Mouse (Mus musculus) MEL (cell line): ENCODE results near the gene Spag9. TPM values are rescaled to one million over a fixed set of nuclear protein-coding genes. Genes with fewer than 3 reads are reported as not detected.

Experiments
- DNase-seq: peaks from one replicate; pipeline ENCODE4 v3.0.0; 2011; ENCODE audit warnings: low read depth, low spot score
- H3K27ac ChIP-seq: 2 replicates; pipeline ENCODE4 v1.5.1; 2012; ENCODE audit warnings: low read depth, mild to moderate bottlenecking, control low read depth, low read length, moderate library complexity; ENCODE audit not compliant: control insufficient read depth
- H3K27me3 ChIP-seq, 2 experiments: fragments of 150-350 bp in 1 of 2; sonication (generic) in 1 of 2; 2 replicates each; pipeline ENCODE4 v1.6.1; 2012; ENCODE audit warnings: low read length in 2 of 2, mild to moderate bottlenecking in 2 of 2, improper control_type of control experiment in 1 of 2, moderate library complexity in 1 of 2; ENCODE audit not compliant: insufficient read depth in 2 of 2, control insufficient read depth in 1 of 2
- H3K36me3 ChIP-seq, 2 experiments: 2 replicates each; pipeline ENCODE4 v1.6.1; 2012 to 2014; ENCODE audit warnings: low read length in 2 of 2, improper control_type of control experiment in 1 of 2, inconsistent platforms in 1 of 2, mild to moderate bottlenecking in 1 of 2; ENCODE audit not compliant: insufficient read depth in 2 of 2, control insufficient read depth in 1 of 2
- H3K4me1 ChIP-seq, 2 experiments: fragments of 150-350 bp in 1 of 2; sonication (generic) in 1 of 2; 2 replicates each; pipeline ENCODE4 v1.6.1; 2012; ENCODE audit warnings: low read length in 2 of 2, improper control_type of control experiment in 1 of 2, mild to moderate bottlenecking in 1 of 2; ENCODE audit not compliant: insufficient read depth in 2 of 2, control insufficient read depth in 1 of 2
- H3K4me3 ChIP-seq, 2 experiments: fragments of 150-350 bp in 1 of 2; sonication (generic) in 1 of 2; 2 replicates each; pipeline ENCODE4 v1.5.1; 2012; ENCODE audit warnings: low read depth in 2 of 2, low read length in 2 of 2, mild to moderate bottlenecking in 2 of 2, moderate library complexity in 2 of 2, control low read depth in 1 of 2, improper control_type of control experiment in 1 of 2; ENCODE audit not compliant: control insufficient read depth in 1 of 2, insufficient read depth in 1 of 2
- H3K79me2 ChIP-seq: 2 replicates; pipeline ENCODE4 v1.6.1; 2012; ENCODE audit warnings: mild to moderate bottlenecking, low read length, moderate library complexity; ENCODE audit not compliant: control insufficient read depth, poor library complexity, insufficient read depth
- H3K9ac ChIP-seq: 2 replicates; pipeline ENCODE4 v1.6.1; 2012; ENCODE audit warnings: low read depth, mild to moderate bottlenecking, control low read depth, low read length, moderate library complexity; ENCODE audit not compliant: control insufficient read depth, poor library complexity, severe bottlenecking
- H3K9me3 ChIP-seq: fragments of 150-350 bp; sonication (generic); replicated peaks from 2 replicates; pipeline ENCODE4 v1.6.1; 2012; ENCODE audit warnings: mild to moderate bottlenecking, low read length, improper control_type of control experiment, moderate library complexity; ENCODE audit not compliant: insufficient read depth
- BHLHE40 ChIP-seq: IDR thresholded peaks from 2 replicates; pipeline ENCODE4 v1.6.1; 2012; ENCODE audit warnings: low read depth, mild to moderate bottlenecking, inconsistent platforms, low read length, improper control_type of control experiment, borderline replicate concordance
- CHD1 ChIP-seq: IDR thresholded peaks from 2 replicates; pipeline ENCODE4 v1.6.1; 2012; ENCODE audit warnings: low read depth, mild to moderate bottlenecking, inconsistent platforms, low read length, improper control_type of control experiment
- CHD2 ChIP-seq: IDR thresholded peaks from 2 replicates; pipeline ENCODE4 v1.6.1; 2011; ENCODE audit warnings: low read length, improper control_type of control experiment
- ELF1 ChIP-seq: IDR thresholded peaks from 2 replicates; pipeline ENCODE4 v1.6.1; 2014; ENCODE audit warnings: low read depth, mild to moderate bottlenecking, inconsistent platforms, low read length, improper control_type of control experiment, moderate library complexity
- GABPA ChIP-seq: IDR thresholded peaks from 2 replicates; pipeline ENCODE4 v1.6.1; 2012; ENCODE audit warnings: low read depth, mild to moderate bottlenecking, inconsistent platforms, low read length, improper control_type of control experiment, moderate library complexity
- GATA1 ChIP-seq: IDR thresholded peaks from 2 replicates; pipeline ENCODE4 v1.6.1; 2011; ENCODE audit warnings: low read depth, low read length, improper control_type of control experiment
- HCFC1 ChIP-seq: IDR thresholded peaks from 2 replicates; pipeline ENCODE4 v1.6.1; 2012; ENCODE audit warnings: low read depth, mild to moderate bottlenecking, inconsistent platforms, low read length, improper control_type of control experiment, moderate library complexity
- JUND ChIP-seq: IDR thresholded peaks from 2 replicates; pipeline ENCODE4 v1.6.1; 2011; ENCODE audit warnings: low read depth, mild to moderate bottlenecking, improper control_type of control experiment, low read length
- KAT2A ChIP-seq: conservative IDR thresholded peaks from 2 replicates; pipeline ENCODE4 v1.6.1; 2012; ENCODE audit warnings: low read depth, low read length, improper control_type of control experiment, inconsistent platforms
- MAFK ChIP-seq: IDR thresholded peaks from 2 replicates; pipeline ENCODE4 v1.6.1; 2011; ENCODE audit warnings: low read depth, mild to moderate bottlenecking, low read length, improper control_type of control experiment, borderline replicate concordance
- MAZ ChIP-seq: IDR thresholded peaks from 2 replicates; pipeline ENCODE4 v1.6.1; 2012; ENCODE audit warnings: low read depth, mild to moderate bottlenecking, inconsistent platforms, low read length, improper control_type of control experiment
- MEF2A ChIP-seq: IDR thresholded peaks from 2 replicates; pipeline ENCODE4 v1.6.1; 2014; ENCODE audit warnings: low read depth, mild to moderate bottlenecking, inconsistent platforms, low read length, improper control_type of control experiment; ENCODE audit not compliant: poor library complexity, insufficient replicate concordance, severe bottlenecking; ENCODE audit errors: extremely low read depth
- NELFE ChIP-seq: IDR thresholded peaks from 2 replicates; pipeline ENCODE4 v1.6.1; 2011; ENCODE audit warnings: low read depth, low read length, improper control_type of control experiment
- POLR2AphosphoS2 ChIP-seq: IDR thresholded peaks from 2 replicates; pipeline ENCODE4 v1.6.1; 2011; ENCODE audit warnings: low read length, improper control_type of control experiment
- RCOR1 ChIP-seq: IDR thresholded peaks from 2 replicates; pipeline ENCODE4 v1.6.1; 2012; ENCODE audit warnings: low read depth, mild to moderate bottlenecking, inconsistent platforms, low read length, improper control_type of control experiment
- TAL1 ChIP-seq: IDR thresholded peaks from 2 replicates; pipeline ENCODE4 v1.6.1; 2012; ENCODE audit warnings: mild to moderate bottlenecking, inconsistent platforms, low read length, moderate library complexity, mixed read lengths
- UBTF ChIP-seq: IDR thresholded peaks from 2 replicates; pipeline ENCODE4 v1.6.1; 2012; ENCODE audit warnings: low read depth, mild to moderate bottlenecking, inconsistent platforms, low read length, improper control_type of control experiment, moderate library complexity, borderline replicate concordance; ENCODE audit not compliant: insufficient read depth
- USF1 ChIP-seq: IDR thresholded peaks from 2 replicates; pipeline ENCODE4 v1.6.1; 2014; ENCODE audit warnings: low read depth, mild to moderate bottlenecking, inconsistent platforms, low read length, improper control_type of control experiment, moderate library complexity
- ZMIZ1 ChIP-seq: IDR thresholded peaks from 2 replicates; pipeline ENCODE4 v1.6.1; 2012; ENCODE audit warnings: low read depth, mild to moderate bottlenecking, inconsistent platforms, low read length, improper control_type of control experiment, moderate library complexity
- ZNF384 ChIP-seq: IDR thresholded peaks from 2 replicates; pipeline ENCODE4 v1.6.1; 2012; ENCODE audit warnings: low read depth, mild to moderate bottlenecking, inconsistent platforms, low read length, improper control_type of control experiment
- polyA plus RNA-seq, 2 experiments: library from polyadenylated mRNA; stranded (reverse) in 1 of 2; unstranded in 1 of 2; fragments of >175 nt in 1 of 2; fragments of >200 nt in 1 of 2; gene quantifications; 2 replicates each; pipeline versions ENCODE4 v1.2.1 to v1.2.4; 2012; ENCODE audit warnings: low replicate concordance in 2 of 2, low read depth in 1 of 2; ENCODE audit not compliant: insufficient read length in 2 of 2, insufficient read depth in 1 of 2, missing spikeins in 1 of 2
- total RNA-seq: library from RNA; depleted of rRNA; stranded (reverse); fragments of 300-350 nt; gene quantifications from 2 replicates; pipeline ENCODE4 v1.2.3, GENCODE M21; 2012

Spag9 gene
- total and polyA plus RNA-seq, 3 experiments, result 18.9 to 279 (median 20.6) TPM

DNA sequence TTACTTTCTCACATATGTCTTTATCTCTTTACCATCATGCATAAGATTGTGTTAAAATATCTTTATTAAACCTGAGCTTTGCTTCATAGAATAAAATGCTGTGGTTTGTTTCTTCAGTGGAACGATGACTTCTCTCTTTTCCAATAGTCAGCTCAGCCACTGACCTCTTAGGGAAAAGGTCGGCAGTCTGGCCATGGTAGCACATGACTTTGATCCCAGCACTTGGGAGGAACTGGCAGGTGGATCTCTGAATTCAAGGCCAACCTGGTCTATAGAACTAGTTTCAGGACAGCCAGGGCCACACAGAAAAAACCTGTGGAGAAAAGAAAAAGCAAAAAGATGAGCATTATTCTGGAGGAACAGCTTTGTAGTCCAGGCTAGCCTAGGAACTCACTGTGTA is 7.5 kb downstream of the Spag9 start:
- no peaks in the 10 kb centered on the region for H3K27me3 ChIP-seq
- no peak overlapping the region for H3K4me3 ChIP-seq
- H3K9me3 ChIP-seq, result no peaks in the 10 kb centered on the region
- peaks cover 42% of the 10 kb centered on the region for H3K79me2 ChIP-seq
- no peak overlapping the region for H3K9ac ChIP-seq
- no peaks in the 10 kb centered on the region for H3K4me1 ChIP-seq
- H3K27ac ChIP-seq, result no peak overlapping the region
- no peak for DNase-seq
- peaks cover 2 to 5% of the 10 kb centered on the region in 2 experiments; a peak in 3 of 4 replicates for H3K36me3 ChIP-seq
- TF ChIP-seq NELFE (no peak), POLR2AphosphoS2 (no peak)

DNA sequence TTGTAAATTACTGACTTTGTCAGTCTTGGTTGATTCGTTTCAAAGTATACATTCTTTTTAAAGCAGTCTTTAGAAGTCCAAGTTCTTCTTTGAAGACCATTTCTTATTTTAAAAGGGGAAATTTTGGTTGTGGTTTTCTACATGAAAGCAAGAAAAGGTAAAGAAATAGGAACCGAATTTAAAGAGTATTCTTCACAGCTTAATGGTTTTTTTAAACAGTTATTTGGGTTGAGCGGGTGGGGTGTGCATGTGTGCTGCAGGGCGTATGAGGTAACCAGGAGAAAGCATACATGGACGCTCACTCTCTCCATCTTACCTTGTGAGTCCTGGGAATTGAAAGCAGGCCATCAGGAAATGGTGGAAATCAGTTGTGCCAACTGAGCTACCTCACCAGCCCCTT is 23.2 kb downstream of the Spag9 start:
- no peak overlapping the region for H3K27ac ChIP-seq
- H3K9me3 ChIP-seq, result no peaks in the 10 kb centered on the region
- TF ChIP-seq MAFK (no peak), KAT2A (no peak), BHLHE40 (no peak), UBTF (no peak), ELF1 (no peak), CHD2 (no peak), MAZ (no peak), ZNF384 (no peak), ZMIZ1 (no peak), MEF2A (no peak), GABPA (no peak), TAL1 (no peak), RCOR1 (no peak), JUND (no peak)
- no peaks in the 10 kb centered on the region for H3K4me1 ChIP-seq
- H3K27me3 ChIP-seq, result no peaks in the 10 kb centered on the region
- no peak for DNase-seq
- H3K79me2 ChIP-seq, result peaks cover 1% of the 10 kb centered on the region; the same call in 1 of the 2 replicates
- peaks cover 0 to 7% of the 10 kb centered on the region in 2 experiments; a peak in 1 of 4 replicates for H3K36me3 ChIP-seq
- no peak overlapping the region for H3K9ac ChIP-seq
- no peak overlapping the region for H3K4me3 ChIP-seq

DNA sequence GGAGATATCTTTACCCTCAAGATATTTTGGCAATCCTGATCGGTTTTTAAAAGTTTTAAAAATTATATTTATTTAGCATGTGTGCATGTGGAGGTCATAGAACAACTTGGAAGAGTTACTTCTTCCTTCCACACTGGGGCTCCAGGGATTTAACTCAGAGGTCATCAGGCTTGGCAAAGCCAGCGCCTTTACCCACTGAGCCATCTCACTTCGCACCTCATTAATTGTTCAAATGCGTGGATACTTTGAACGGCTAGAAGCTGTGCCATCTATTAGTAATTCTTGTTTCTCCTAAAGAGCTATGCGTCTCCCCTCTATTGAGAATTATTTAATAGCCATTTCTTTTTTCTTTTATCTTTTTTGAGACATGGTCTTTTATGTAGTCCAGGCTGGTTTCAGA is 24.5 kb downstream of the Spag9 start:
- Histone ChIP-seq H3K9me3 (no peaks in the 10 kb centered on the region), H3K4me1 (no peaks in the 10 kb centered on the region), H3K9ac (no peak overlapping the region), H3K27ac (no peak overlapping the region), H3K36me3 (peaks cover 0 to 7% of the 10 kb centered on the region in 2 experiments; a peak in 1 of 4 replicates), H3K79me2 (peaks cover 1% of the 10 kb centered on the region; the same call in 1 of the 2 replicates), H3K4me3 (no peak overlapping the region), H3K27me3 (no peaks in the 10 kb centered on the region)
- TF ChIP-seq MAFK (no peak), HCFC1 (no peak), GATA1 (no peak), NELFE (no peak), USF1 (no peak), CHD1 (no peak), ELF1 (no peak)
- DNase-seq, result no peak
